Mouse (Mus musculus): ENCODE data around the gene Gprc5d. TPM values are rescaled to one million over a fixed set of nuclear protein-coding genes. Genes with fewer than 3 reads are reported as not detected.

Gprc5d gene
- total RNA-seq, 2 experiments from 2014 or later, result not detected

DNA sequence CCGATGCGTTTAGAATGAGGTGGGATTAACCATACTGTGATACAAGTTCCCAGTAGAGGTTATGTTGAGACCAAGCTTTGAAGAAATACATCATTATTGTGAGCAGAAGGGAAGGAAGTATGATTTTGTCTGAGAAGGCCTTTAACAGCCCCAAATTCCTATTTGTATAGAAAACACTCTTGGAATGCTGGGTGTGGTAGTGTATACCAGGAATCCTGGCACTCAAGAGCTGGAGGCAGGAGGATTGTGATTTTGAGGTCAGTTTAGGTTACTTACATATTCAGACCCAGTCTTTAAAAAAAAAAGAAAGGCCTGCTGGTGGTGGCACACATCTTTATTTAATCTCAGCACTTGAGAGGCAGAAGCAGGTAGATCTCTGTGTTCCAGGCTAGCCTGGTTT lies 47.7 kb downstream of the Gprc5d start:
- DNase-seq (ENCODE audit: low spot score in 2 of 2), result no peak

DNA sequence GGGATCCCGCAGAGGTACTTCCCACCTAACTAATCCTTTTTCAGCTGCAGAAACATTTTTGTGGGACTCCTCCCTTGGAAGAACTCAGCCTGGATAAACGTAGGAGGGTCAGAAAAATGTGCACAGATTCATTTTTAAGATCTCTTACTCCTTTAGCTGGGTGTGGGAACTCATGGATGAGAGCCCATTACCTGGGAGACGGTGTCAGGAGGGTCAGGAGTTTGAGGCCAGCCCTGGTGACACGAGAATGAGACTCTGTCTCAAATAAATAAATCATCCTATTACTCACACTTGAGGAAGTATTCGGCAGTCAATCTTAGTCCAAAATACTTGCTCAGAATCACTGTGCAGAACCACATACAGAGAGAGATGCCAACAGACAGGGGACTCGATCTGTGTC lies 48.2 kb downstream of the Gprc5d start:
- DNase-seq (ENCODE audit: low spot score in 2 of 2), result no peak

DNA sequence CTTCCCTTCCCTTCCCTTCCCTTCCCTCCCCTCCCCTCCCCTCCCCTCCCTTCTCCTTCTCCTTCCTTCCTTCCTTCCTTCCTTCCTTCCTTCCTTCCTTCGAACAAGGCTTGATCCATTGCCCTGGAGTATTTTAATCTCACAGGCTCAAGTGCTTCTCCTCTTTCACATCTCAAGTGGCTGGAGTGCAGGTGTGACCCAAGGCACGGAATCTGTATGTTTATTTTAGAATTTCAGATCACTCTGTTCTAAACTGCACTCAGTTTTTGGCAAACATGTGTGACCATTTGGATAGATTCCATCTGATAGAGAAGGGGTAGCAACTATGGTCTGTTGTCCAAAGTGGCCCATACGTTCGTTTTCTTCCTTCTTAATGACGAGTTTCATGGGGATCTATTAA lies 49.9 kb downstream of the Gprc5d start:
- no peak for DNase-seq (ENCODE audit: low spot score in 2 of 2)

DNA sequence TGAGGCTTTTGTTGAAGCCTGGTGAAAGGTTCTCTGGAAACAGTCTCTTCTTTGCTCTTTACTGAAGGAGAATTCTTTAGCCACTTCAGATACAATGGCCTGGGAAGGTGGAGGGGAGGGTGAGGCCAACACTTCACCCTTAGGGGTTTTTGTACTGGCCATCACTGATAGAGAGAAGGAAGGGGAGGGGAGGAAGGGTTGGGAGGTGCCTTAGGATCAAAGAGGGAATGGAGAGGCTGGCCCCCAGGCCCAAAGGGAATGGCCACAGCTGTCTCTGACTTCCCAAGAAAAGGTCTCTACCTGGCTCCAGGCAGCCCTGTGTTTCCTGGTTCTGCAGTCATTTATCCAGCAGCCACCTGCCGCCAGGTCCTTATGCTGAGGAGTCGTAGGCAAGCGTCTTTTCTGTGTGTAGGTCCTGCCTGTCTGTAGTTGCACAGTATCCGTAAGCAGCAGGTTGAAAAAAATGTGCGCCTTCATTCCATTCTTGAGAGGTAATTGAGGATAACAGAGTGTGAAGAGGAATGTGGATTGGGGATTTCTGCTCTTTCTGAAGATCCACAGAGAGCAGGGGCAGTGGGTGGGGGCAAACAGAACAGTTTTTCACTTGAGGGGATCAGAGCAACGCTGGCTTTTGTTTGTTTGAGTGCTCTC lies 51.2 kb downstream of the Gprc5d start:
- DNase-seq (ENCODE audit: low spot score in 2 of 2), result no peak

DNA sequence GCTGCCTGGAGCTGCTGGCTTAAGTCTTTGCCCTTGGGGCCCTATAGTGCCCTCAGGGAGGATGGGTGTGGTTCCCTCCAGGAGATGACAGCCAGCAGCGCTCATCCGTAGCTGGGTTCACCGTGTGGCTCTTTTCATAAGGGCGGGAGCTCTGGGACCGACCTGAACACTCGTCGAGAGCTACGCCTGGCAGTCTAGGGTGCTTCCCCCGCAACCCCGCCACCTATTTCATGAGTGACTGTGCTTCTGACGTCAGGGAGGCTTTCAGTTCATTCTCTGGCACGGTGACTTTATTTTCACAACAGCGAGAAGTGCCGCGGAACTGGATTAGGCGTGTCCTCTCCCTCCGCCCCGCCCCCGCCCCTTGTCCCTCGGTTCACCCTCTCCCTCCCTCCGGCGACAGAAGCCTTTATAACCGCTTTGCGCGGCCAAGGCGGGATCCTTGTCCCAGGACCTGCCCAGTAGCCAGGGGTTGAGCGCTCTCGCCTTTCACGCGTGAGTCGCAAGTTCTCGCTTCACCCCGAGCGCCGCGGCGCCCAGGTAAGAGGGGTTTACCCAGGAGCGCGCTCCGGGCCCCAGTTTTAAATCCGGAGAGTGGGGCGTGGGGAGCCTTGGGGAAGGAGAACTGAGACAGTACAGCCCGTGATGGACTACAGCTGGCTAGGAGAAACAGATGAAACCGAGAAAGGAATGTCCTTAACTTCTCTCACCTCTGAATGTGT lies 52.7 kb downstream of the Gprc5d start, which contains the start of gene Gprc5a:
Gprc5a (plus strand) TSS at position 416 of the 722 bp plus-strand sequence.
- no peak for DNase-seq (ENCODE audit: low spot score in 2 of 2)

DNA sequence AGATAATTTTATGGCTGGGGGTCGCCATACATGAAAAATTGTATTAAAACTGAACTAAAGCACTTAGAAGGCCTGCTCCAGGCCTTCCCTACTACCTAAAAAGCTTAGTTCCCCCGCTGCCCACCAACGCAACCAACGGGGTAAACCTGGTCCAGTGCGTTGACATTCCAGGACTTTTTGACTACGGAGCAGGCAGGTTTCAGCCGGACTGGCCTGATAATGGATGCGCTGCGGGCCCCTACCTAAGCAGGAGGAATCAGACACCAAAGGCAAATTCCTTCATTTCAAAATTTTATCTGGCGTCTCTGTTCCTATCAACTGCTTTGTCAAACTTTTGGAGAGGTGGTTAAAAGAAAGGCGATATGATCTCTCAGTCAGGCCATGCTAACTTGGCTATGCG lies 53.5 kb downstream of the Gprc5d start:
- DNase-seq (ENCODE audit: low spot score in 2 of 2), result no peak

DNA sequence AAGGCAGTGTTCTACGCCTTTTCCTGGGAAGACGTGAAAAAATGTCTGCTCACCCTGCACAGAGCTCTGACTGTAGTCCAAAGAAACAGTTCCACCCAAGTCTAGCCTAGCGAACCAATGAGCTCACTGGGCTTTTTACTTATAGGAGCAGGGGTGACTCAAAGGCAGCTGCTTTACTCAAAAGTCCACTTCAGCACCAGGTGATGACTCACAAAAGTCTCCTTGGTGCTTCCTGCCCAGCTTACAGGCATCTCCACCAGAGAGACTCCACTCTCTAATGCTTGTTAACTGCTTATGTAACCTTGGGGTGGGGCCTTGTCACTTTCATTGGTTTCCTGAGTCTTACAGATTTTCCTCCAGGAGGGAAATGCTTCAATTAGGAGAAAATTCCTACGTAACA lies 57.4 kb downstream of the Gprc5d start:
- DNase-seq (ENCODE audit: low spot score in 2 of 2), result no peak

Other genes starting within 250 kb of the Gprc5d start
- gene Gpr19, start 219.7 kb downstream of the Gprc5d start, total RNA-seq (2021), result 10 to 100 TPM; 27.1 to 27.2 TPM
- gene Cdkn1b, start 197.9 kb downstream of the Gprc5d start, total RNA-seq (2021), result 10 to 100 TPM; 54.2 to 58.4 TPM
- gene Apold1, start 136.6 kb downstream of the Gprc5d start, total RNA-seq (2021), result 1 to 10 TPM; 4.0 to 4.8 TPM
- 10 to 100 TPM; 52.4 to 55.2 TPM for gene Ddx47, start 106.7 kb downstream of the Gprc5d start, total RNA-seq (2021)
- under 1 TPM; 0.16 TPM for gene Gprc5a, start 52.6 kb downstream of the Gprc5d start, total RNA-seq (2021)
- gene Fam234b, start 79.7 kb upstream of the Gprc5d start, total RNA-seq (2021), result 100 to 1,000 TPM; 112 to 127 TPM
- 10 to 100 TPM; 44.2 to 44.6 TPM for gene Hebp1, start 79.7 kb upstream of the Gprc5d start, total RNA-seq (2021)
- gene Gsg1, start 136.1 kb upstream of the Gprc5d start, total RNA-seq (2021), result not detected
- gene Pbp2, start 192.1 kb upstream of the Gprc5d start, total RNA-seq (2021), result under 1 TPM in 1 of 2 experiments, not detected in 1; 0.37 TPM
- 1 to 10 TPM; 5.4 to 5.5 TPM for gene Emp1, start 244.3 kb upstream of the Gprc5d start, total RNA-seq (2021)